Mouse (Mus musculus) embryonic facial prominence, embryonic 12.5 days (tissue): Measurements from ENCODE around the gene Zfp598. TPM values are rescaled to one million over a fixed set of nuclear protein-coding genes. Genes with fewer than 3 reads are reported as not detected.
A peak's percentile ranks its signal among the peaks of the same experiment; 100 is the strongest.

Experiments
- ATAC-seq: fragments of 200-750 bp; cut with Nextera tagmentation; 2 replicates; pipeline ENCODE4 v1.8.0; 2017; ENCODE audit not compliant: insufficient number of reproducible peaks, insufficient read depth, low FRiP score, low TSS enrichment
- H3K27ac ChIP-seq: fragments of 300-500 bp; sonication (generic); 2 replicates; pipeline ENCODE4 v1.5.1; 2016; ENCODE audit warnings: mild to moderate bottlenecking
- H3K27me3 ChIP-seq: fragments of 300-500 bp; sonication (generic); 2 replicates; pipeline ENCODE4 v1.6.1; 2016; ENCODE audit warnings: mild to moderate bottlenecking, moderate library complexity
- H3K36me3 ChIP-seq: fragments of 300-500 bp; sonication (generic); 2 replicates; pipeline ENCODE4 v1.6.1; 2016; ENCODE audit warnings: mild to moderate bottlenecking
- H3K4me1 ChIP-seq: fragments of 300-500 bp; sonication (generic); 2 replicates; pipeline ENCODE4 v1.6.1; 2016
- H3K4me2 ChIP-seq: fragments of 300-500 bp; sonication (generic); replicated peaks from 2 replicates; pipeline ENCODE4 v1.6.1; 2016; ENCODE audit warnings: mild to moderate bottlenecking, moderate library complexity
- H3K4me3 ChIP-seq: fragments of 300-500 bp; sonication (generic); 2 replicates; pipeline ENCODE4 v1.5.1; 2016; ENCODE audit warnings: mild to moderate bottlenecking
- H3K9ac ChIP-seq: fragments of 300-500 bp; sonication (generic); 2 replicates; pipeline ENCODE4 v1.6.1; 2016; ENCODE audit warnings: mild to moderate bottlenecking, moderate library complexity
- H3K9me3 ChIP-seq: fragments of 300-500 bp; sonication (generic); 2 replicates; pipeline ENCODE4 v1.6.1; 2016; ENCODE audit warnings: mild to moderate bottlenecking, moderate library complexity
- WGBS: fragments of 180-500 bp; shearing (Covaris S2); methylation state at CpG from one replicate; pipeline ENCODE4 v1.1.7; 2016; 5-methylcytosine and 5-hydroxymethylcytosine counted together
- polyA plus RNA-seq: library from polyadenylated mRNA; unstranded; fragments of >200 nt; fragmentation: Nextera tagmentation; extraction: Ambion mirVana; gene quantifications from 2 replicates; pipeline ENCODE4 v1.2.1, GENCODE M21; 2016

Zfp598 gene
- 23.5 and 25.4 TPM in 2 replicates for polyA plus RNA-seq

DNA sequence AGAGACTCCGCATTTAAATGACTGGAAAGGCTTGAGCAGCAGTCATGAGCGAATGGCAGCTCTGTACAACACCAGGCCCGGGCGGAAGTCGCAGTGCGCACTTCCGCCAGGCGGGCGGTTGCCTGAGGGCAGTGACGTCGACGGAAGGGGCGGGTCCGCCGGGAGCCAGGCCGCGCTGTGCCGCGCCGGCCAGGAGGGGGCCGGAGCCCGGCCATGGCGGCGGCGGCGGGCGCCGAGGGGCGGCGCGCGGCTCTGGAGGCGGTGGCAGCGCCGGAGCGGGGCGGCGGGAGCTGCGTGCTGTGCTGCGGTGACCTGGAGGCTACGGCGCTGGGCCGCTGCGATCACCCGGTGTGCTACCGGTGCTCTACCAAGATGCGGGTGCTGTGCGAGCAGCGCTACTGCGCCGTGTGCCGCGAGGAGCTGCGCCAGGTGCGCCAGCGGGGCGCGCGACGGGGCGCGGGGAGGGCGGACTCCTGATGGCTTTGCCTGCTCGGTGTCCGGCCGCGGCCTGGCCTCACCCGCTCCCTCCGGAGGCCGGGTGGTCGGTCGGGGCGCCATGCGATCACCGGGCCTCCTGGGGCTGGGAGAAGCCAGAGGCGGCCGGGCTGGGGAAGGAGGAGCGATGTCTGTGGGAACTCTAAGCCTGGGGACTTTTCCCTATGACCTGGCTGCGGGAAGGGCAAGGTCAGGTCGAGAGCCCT lies at the start of gene Zfp598:
TSS of gene Zfp598 (plus strand) at position 143 of the 701 bp plus-strand sequence.
- under 1% methylated on average over 78 of the region's 80 CpGs for WGBS
- peak; percentile 97 for ATAC-seq
- Histone ChIP-seq H3K27me3 (no peaks in the 10 kb centered on the region), H3K4me2 (peak within 1 kb of the TSS; percentile 83), H3K9ac (peak within 1 kb of the TSS; percentile 97), H3K27ac (peak within 1 kb of the TSS; percentile 82), H3K36me3 (no peaks in the 10 kb centered on the region), H3K4me3 (peak within 1 kb of the TSS; percentile 98), H3K9me3 (no peaks in the 10 kb centered on the region), H3K4me1 (peaks cover 33% of the 10 kb centered on the region)

- H3K36me3 ChIP-seq: peaks cover 93% of the 10 kb centered on the region
- 94% methylated on average over 8 of the region's 8 CpGs for WGBS
- no peak overlapping the region for H3K9ac ChIP-seq
- H3K27me3 ChIP-seq: no peaks in the 10 kb centered on the region
- no peak overlapping the region for H3K4me3 ChIP-seq
- no peaks in the 10 kb centered on the region for H3K4me1 ChIP-seq
- ATAC-seq: no peak
- H3K9me3 ChIP-seq: no peaks in the 10 kb centered on the region
- H3K27ac ChIP-seq: no peak overlapping the region
- no peak overlapping the region for H3K4me2 ChIP-seq
These were observed 44.0 kb upstream of the Zfp598 start for GRCm38 (mm10) chr17:24625472-24625871.

- H3K27ac ChIP-seq: no peak overlapping the region
- H3K9ac ChIP-seq: no peak overlapping the region
- peaks cover 16% of the 10 kb centered on the region for H3K4me1 ChIP-seq
- ATAC-seq: no peak
- H3K9me3 ChIP-seq: no peaks in the 10 kb centered on the region
- 51% methylated on average over 5 of the region's 5 CpGs for WGBS
- H3K4me2 ChIP-seq: no peak overlapping the region
- H3K27me3 ChIP-seq: no peaks in the 10 kb centered on the region
- peaks cover 61% of the 10 kb centered on the region for H3K36me3 ChIP-seq
- no peak overlapping the region for H3K4me3 ChIP-seq
These were observed 40.8 kb upstream of the Zfp598 start for GRCm38 (mm10) chr17:24628646-24629045.

DNA sequence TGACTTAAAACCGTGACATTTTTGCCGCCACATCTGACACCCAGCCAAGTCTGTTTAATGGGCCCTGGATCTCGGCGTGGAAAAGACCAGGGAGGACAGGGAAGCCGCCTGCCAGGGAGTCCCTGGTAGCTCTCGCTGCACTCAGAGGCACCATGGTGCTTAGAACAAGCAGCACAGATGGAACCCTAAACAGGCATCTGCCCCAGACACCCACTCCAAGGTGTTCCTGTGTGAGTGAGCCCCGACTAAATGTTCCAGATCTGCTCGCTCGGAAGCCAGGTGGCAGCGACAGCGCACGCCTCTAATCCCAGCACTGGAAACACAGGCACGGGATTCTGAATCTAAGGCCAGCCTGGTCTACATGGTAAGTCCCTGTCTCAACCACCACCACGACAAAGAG lies 39.4 kb upstream of the Zfp598 start:
- peaks cover 48% of the 10 kb centered on the region for H3K36me3 ChIP-seq
- 85% methylated on average over 14 of the region's 14 CpGs for WGBS
- H3K27ac ChIP-seq: no peak overlapping the region
- H3K27me3 ChIP-seq: no peaks in the 10 kb centered on the region
- H3K4me3 ChIP-seq: no peak overlapping the region
- no peak for ATAC-seq
- no peak overlapping the region for H3K9ac ChIP-seq
- H3K4me2 ChIP-seq: no peak overlapping the region
- H3K9me3 ChIP-seq: no peaks in the 10 kb centered on the region
- peaks cover 16% of the 10 kb centered on the region for H3K4me1 ChIP-seq

GRCm38 (mm10) chr17:24632167-24632812 lies 37.2 kb upstream of the Zfp598 start, which contains the start of the genes Tsc2 and Nthl1:
Gene Tsc2 (minus strand): TSS chr17:24632630.
Gene Nthl1 (plus strand): TSS chr17:24632680.
- peaks cover 33% of the 10 kb centered on the region for H3K36me3 ChIP-seq
- H3K27ac ChIP-seq: peak within 1 kb of the TSS; percentile 92
- H3K9ac ChIP-seq: peak within 1 kb of the TSS; percentile 63
- H3K4me1 ChIP-seq: peaks cover 16% of the 10 kb centered on the region
- H3K4me3 ChIP-seq: peak within 1 kb of the TSS; percentile 62
- H3K9me3 ChIP-seq: no peaks in the 10 kb centered on the region
- H3K27me3 ChIP-seq: no peaks in the 10 kb centered on the region
- peak within 1 kb of the TSS; percentile 79 for H3K4me2 ChIP-seq
- peak; percentile 88 for ATAC-seq
- WGBS: 2% methylated on average over 51 of the region's 51 CpGs

DNA sequence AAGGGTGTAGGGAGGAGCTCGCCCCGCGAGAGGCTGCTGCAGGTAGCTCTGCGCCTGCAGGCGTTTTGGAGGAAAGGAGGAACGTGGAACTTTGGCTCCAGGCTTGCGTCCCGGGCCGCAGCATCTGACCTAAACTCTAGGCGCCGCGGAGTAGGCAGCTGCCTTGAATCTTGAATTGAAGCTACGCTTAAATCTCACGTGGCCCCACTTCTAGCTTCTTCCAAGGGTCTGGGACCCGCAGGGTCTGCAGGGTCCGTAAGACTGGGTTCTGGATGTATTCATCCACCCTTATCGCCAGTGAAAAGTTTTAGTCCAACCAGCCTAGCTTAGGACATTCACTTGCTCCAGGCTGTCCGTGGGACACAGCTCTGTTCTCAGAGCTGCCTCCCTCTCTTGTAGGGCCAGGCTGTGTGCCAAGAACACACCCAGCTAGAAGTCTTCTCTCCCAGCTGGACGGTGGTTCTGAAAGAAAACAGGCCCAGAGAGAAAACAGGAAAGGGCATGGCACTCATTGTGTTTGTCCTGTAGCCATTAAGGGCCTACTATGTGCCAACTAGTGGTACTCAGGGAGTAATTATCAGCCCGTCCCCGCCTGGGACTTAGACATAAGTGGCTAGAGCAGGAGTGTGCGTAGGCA lies 36.6 kb upstream of the Zfp598 start:
- Histone ChIP-seq H3K27ac (peak overlapping the region; percentile 92), H3K9ac (peak overlapping the region; percentile 63), H3K4me2 (peak overlapping the region; percentile 79), H3K27me3 (no peaks in the 10 kb centered on the region), H3K4me1 (peaks cover 16% of the 10 kb centered on the region), H3K4me3 (peak overlapping the region; percentile 62), H3K36me3 (peaks cover 26% of the 10 kb centered on the region), H3K9me3 (no peaks in the 10 kb centered on the region)
- ATAC-seq: peak; percentile 54; the same call in 1 of the 2 replicates
- WGBS: 11% methylated on average over 22 of the region's 22 CpGs

DNA sequence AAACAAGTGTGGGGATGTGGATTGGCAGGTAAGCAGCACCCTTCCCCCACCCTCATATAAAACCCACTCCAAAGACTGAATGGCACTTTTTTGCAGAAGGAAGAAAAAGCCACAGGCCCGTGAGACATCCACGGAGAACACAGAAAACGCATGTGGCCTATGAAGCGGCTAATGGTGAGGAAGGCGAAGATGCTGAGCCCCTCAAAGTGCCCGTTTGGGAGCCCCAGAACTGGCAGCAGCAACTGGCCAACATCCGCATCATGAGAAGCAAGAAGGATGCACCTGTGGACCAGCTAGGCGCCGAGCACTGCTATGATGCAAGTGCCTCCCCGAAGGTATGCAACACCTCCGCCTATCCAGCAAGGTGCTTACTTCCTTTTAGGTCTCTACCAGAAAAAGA lies 35.7 kb upstream of the Zfp598 start:
- WGBS: 95% methylated on average over 11 of the region's 11 CpGs
- H3K9ac ChIP-seq: no peak overlapping the region
- no peaks in the 10 kb centered on the region for H3K27me3 ChIP-seq
- no peak for ATAC-seq
- H3K4me1 ChIP-seq: peaks cover 22% of the 10 kb centered on the region
- no peak overlapping the region for H3K4me3 ChIP-seq
- H3K4me2 ChIP-seq: no peak overlapping the region
- H3K9me3 ChIP-seq: no peaks in the 10 kb centered on the region
- H3K36me3 ChIP-seq: peaks cover 18% of the 10 kb centered on the region
- H3K27ac ChIP-seq: 0 out of 2 replicates have a peak overlapping the region, but pooled peaks have one; percentile 92

DNA sequence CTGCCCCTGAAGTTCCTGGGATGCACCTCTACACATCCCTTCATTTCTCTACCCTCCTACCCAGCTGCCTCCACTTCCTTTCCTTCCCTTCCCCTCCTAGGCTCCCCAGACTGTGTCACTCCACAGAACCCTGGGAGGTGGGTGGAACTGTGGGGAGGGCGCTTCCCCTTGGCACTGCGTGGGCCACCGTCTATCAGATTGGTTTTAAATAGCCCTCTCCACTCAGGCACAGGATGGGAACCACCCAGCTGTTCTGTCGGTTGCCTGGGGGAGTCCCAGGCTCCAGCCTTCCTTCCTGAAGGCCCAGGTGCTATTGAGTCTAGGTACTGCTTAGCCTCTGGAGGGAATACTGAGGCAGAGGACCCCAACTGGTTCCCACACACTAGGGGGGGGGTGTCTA lies 34.5 kb upstream of the Zfp598 start:
- WGBS: 88% methylated on average over 4 of the region's 4 CpGs
- Histone ChIP-seq H3K27ac (no peak overlapping the region), H3K9me3 (no peaks in the 10 kb centered on the region), H3K36me3 (peaks cover 6% of the 10 kb centered on the region), H3K9ac (no peak overlapping the region), H3K4me2 (no peak overlapping the region), H3K4me1 (peaks cover 34% of the 10 kb centered on the region), H3K4me3 (no peak overlapping the region), H3K27me3 (no peaks in the 10 kb centered on the region)
- no peak for ATAC-seq

- Histone ChIP-seq H3K9ac (no peak overlapping the region), H3K4me3 (no peak overlapping the region), H3K36me3 (peaks cover 10% of the 10 kb centered on the region), H3K4me1 (peaks cover 40% of the 10 kb centered on the region), H3K9me3 (no peaks in the 10 kb centered on the region), H3K4me2 (no peak overlapping the region), H3K27me3 (no peaks in the 10 kb centered on the region), H3K27ac (no peak overlapping the region)
- 92% methylated on average over 5 of the region's 5 CpGs for WGBS
- ATAC-seq: no peak
These were observed 33.8 kb upstream of the Zfp598 start for GRCm38 (mm10) chr17:24635694-24636093.

DNA sequence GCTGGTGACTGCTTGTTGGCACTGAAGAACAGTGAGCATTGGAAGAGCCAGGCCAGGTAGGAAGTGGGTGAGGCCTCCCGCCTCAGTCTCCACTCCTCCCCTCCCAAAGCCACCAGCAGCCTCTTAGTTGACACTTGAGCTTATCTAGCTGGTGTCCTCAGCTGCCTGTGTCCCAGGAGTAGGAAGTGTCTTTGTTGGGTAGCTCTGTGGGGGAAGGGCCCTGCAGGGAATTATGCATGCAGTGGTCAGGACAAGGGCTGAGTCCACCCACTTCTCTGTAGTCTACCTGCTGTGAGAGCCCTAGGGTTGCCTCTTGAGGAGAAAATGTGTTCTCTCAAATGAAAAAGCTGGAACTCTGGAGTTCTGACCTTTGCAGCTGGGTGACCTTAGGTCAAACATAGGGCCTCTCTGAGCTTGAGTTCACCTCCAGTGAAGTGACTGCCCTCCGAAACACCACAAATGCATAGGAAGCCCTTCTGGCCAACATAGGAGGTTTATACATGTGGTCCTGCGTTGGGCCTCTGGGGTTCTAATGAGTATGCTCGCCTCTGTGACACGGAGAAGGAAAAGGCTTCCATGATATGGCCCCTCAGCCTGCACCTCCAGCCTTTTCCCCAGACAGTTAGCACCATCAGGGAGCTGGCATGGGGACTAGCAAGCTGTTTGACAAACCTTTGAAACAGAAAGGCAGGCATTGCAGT lies 32.6 kb upstream of the Zfp598 start:
- Histone ChIP-seq H3K9ac (no peak overlapping the region), H3K4me2 (no peak overlapping the region), H3K9me3 (no peaks in the 10 kb centered on the region), H3K36me3 (peaks cover 18% of the 10 kb centered on the region; the same call in 1 of the 2 replicates), H3K4me1 (peaks cover 35% of the 10 kb centered on the region), H3K4me3 (no peak overlapping the region), H3K27ac (no peak overlapping the region), H3K27me3 (no peaks in the 10 kb centered on the region)
- 69% methylated on average over 5 of the region's 5 CpGs for WGBS
- no peak for ATAC-seq

GRCm38 (mm10) chr17:24638214-24638613 lies 31.3 kb upstream of the Zfp598 start:
- 90% methylated on average over 4 of the region's 4 CpGs for WGBS
- no peak overlapping the region for H3K4me2 ChIP-seq
- no peak overlapping the region for H3K9ac ChIP-seq
- H3K9me3 ChIP-seq: no peaks in the 10 kb centered on the region
- peaks cover 28% of the 10 kb centered on the region for H3K4me1 ChIP-seq
- peak overlapping the region; percentile 98 for H3K27ac ChIP-seq
- H3K27me3 ChIP-seq: no peaks in the 10 kb centered on the region
- no peak overlapping the region for H3K4me3 ChIP-seq
- no peak for ATAC-seq
- peaks cover 21% of the 10 kb centered on the region; the same call in 1 of the 2 replicates for H3K36me3 ChIP-seq
